Mouse (Mus musculus) midbrain, embryonic 14.5 days (tissue): ENCODE measurements at regions not wholly inside any gene's neighbourhood (a gene's known extent, or its start where the extent isn't known, plus 50 kb on each side); places are given as distances from the start of the nearest gene placed in this dataset.

Experiments used
- ATAC-seq: fragments of 200-750 bp; cut with Nextera tagmentation; 2 replicates; pipeline ENCODE4 v1.8.0; 2017; ENCODE audit warnings: moderate number of reproducible peaks, moderate library complexity; ENCODE audit not compliant: low FRiP score, low TSS enrichment
- DNase-seq: peaks from one replicate; pipeline ENCODE4 v3.0.0-alpha.2; 2015
- H3K27ac ChIP-seq: fragments of 300-500 bp; sonication (generic); replicated peaks from 2 replicates; pipeline ENCODE4 v1.5.1; 2014; ENCODE audit warnings: mild to moderate bottlenecking, low read depth, low read length, moderate library complexity
- H3K27me3 ChIP-seq: fragments of 300-500 bp; sonication (generic); 2 replicates; pipeline ENCODE4 v1.6.1; 2014; ENCODE audit warnings: low read length, control low read depth, mixed read lengths; ENCODE audit not compliant: control insufficient read depth, insufficient read depth
- H3K36me3 ChIP-seq: fragments of 300-500 bp; sonication (generic); 2 replicates; pipeline ENCODE4 v1.6.1; 2014; ENCODE audit warnings: low read length, control low read depth; ENCODE audit not compliant: control insufficient read depth, insufficient read depth
- H3K4me1 ChIP-seq: fragments of 300-500 bp; sonication (generic); 2 replicates; pipeline ENCODE4 v1.6.1; 2014; ENCODE audit warnings: mild to moderate bottlenecking, antibody characterized with exemption, low read length, control low read depth; ENCODE audit not compliant: control insufficient read depth, insufficient read depth
- H3K4me2 ChIP-seq: fragments of 300-500 bp; sonication (generic); 2 replicates; pipeline ENCODE4 v1.6.1; 2014; ENCODE audit warnings: mild to moderate bottlenecking, low read length, moderate library complexity
- H3K4me3 ChIP-seq: fragments of 300-500 bp; sonication (generic); replicated peaks from 2 replicates; pipeline ENCODE4 v1.5.1; 2014; ENCODE audit warnings: low read depth, low read length
- H3K9ac ChIP-seq: fragments of 300-500 bp; sonication (generic); replicated peaks from 2 replicates; pipeline ENCODE4 v1.6.1; 2014; ENCODE audit warnings: mild to moderate bottlenecking, low read length, moderate library complexity
- H3K9me3 ChIP-seq: fragments of 300-500 bp; sonication (generic); 2 replicates; pipeline ENCODE4 v1.6.1; 2016; ENCODE audit warnings: low read length, control low read depth, mixed read lengths; ENCODE audit not compliant: control insufficient read depth
- WGBS: fragments of 180-500 bp; shearing (Covaris S2); extraction: QIAGEN DNeasy Blood & Tissue Kit; methylation state at CpG from one replicate; pipeline ENCODE4 v1.1.7; 2014; 5-methylcytosine and 5-hydroxymethylcytosine counted together

GRCm38 (mm10) chr7:83253001-83253400 is 331.7 kb upstream of the Tmc3 start:
- 91% methylated on average over 9 of the region's 9 CpGs for WGBS

GRCm38 (mm10) chr7:83253432-83253831 is 331.3 kb upstream of the Tmc3 start:
- 94% methylated on average over 3 of the region's 3 CpGs for WGBS

More at GRCm38 (mm10) chr7:83253001-83253400, 331.7 kb upstream of the Tmc3 start:
- Histone ChIP-seq H3K4me1 (no peaks in the 10 kb centered on the region), H3K36me3 (no peaks in the 10 kb centered on the region), H3K27ac (no peak overlapping the region), H3K9ac (no peak overlapping the region), H3K4me3 (no peak overlapping the region), H3K9me3 (no peaks in the 10 kb centered on the region), H3K27me3 (no peaks in the 10 kb centered on the region), H3K4me2 (no peak overlapping the region)
- DNase-seq (no peak), ATAC-seq (no peak)

GRCm38 (mm10) chr7:83254411-83254810 is 330.3 kb upstream of the Tmc3 start:
- Histone ChIP-seq H3K4me2 (no peak overlapping the region), H3K9me3 (no peaks in the 10 kb centered on the region), H3K9ac (no peak overlapping the region), H3K4me3 (no peak overlapping the region), H3K4me1 (no peaks in the 10 kb centered on the region), H3K36me3 (no peaks in the 10 kb centered on the region), H3K27me3 (no peaks in the 10 kb centered on the region), H3K27ac (no peak overlapping the region)
- 91% methylated on average over 4 of the region's 4 CpGs for WGBS
- no peak for DNase-seq
- no peak for ATAC-seq

More at GRCm38 (mm10) chr7:83253432-83253831, 331.3 kb upstream of the Tmc3 start:
- Histone ChIP-seq H3K4me3 (no peak overlapping the region), H3K9ac (no peak overlapping the region), H3K36me3 (no peaks in the 10 kb centered on the region), H3K4me2 (no peak overlapping the region), H3K4me1 (no peaks in the 10 kb centered on the region), H3K9me3 (no peaks in the 10 kb centered on the region), H3K27me3 (no peaks in the 10 kb centered on the region), H3K27ac (no peak overlapping the region)
- DNase-seq (no peak), ATAC-seq (no peak)

- H3K27ac ChIP-seq: no peak overlapping the region
- H3K4me2 ChIP-seq: no peak overlapping the region
- H3K9me3 ChIP-seq: no peaks in the 10 kb centered on the region
- no peak for ATAC-seq
- WGBS: 86% methylated on average over 6 of the region's 6 CpGs
- H3K36me3 ChIP-seq: no peaks in the 10 kb centered on the region
- H3K4me1 ChIP-seq: no peaks in the 10 kb centered on the region
- DNase-seq: no peak
- H3K4me3 ChIP-seq: no peak overlapping the region
- H3K9ac ChIP-seq: no peak overlapping the region
- no peaks in the 10 kb centered on the region for H3K27me3 ChIP-seq
These were observed 328.4 kb upstream of the Tmc3 start for GRCm38 (mm10) chr7:83256236-83256784.

- H3K9ac ChIP-seq: no peak overlapping the region
- WGBS: 34% methylated on average over 2 of the region's 2 CpGs
- H3K27ac ChIP-seq: no peak overlapping the region
- no peak overlapping the region for H3K4me3 ChIP-seq
- no peaks in the 10 kb centered on the region for H3K36me3 ChIP-seq
- H3K27me3 ChIP-seq: no peaks in the 10 kb centered on the region
- H3K4me1 ChIP-seq: no peaks in the 10 kb centered on the region
- H3K4me2 ChIP-seq: no peak overlapping the region
- DNase-seq (no peak), ATAC-seq (no peak)
- H3K9me3 ChIP-seq: no peaks in the 10 kb centered on the region
These were observed 326.3 kb upstream of the Tmc3 start for GRCm38 (mm10) chr7:83258363-83258916.

- H3K4me3 ChIP-seq: no peak overlapping the region
- no peak overlapping the region for H3K4me2 ChIP-seq
- DNase-seq (no peak), ATAC-seq (no peak)
- H3K9ac ChIP-seq: no peak overlapping the region
- H3K27me3 ChIP-seq: no peaks in the 10 kb centered on the region
- no peaks in the 10 kb centered on the region for H3K36me3 ChIP-seq
- no peak overlapping the region for H3K27ac ChIP-seq
- H3K9me3 ChIP-seq: 0 out of 2 replicates have a peak, but pooled peaks cover 4% of the 10 kb centered on the region
- no peaks in the 10 kb centered on the region for H3K4me1 ChIP-seq
These were observed 323.2 kb upstream of the Tmc3 start for GRCm38 (mm10) chr7:83261489-83261888.

GRCm38 (mm10) chr7:83289915-83290773 is 294.6 kb upstream of the Tmc3 start:
- no peaks in the 10 kb centered on the region; the same call in 1 of the 2 replicates for H3K4me1 ChIP-seq
- ATAC-seq (no peak), DNase-seq (no peak)
- H3K36me3 ChIP-seq: no peaks in the 10 kb centered on the region
- 41% methylated on average over 5 of the region's 5 CpGs for WGBS
- no peak overlapping the region for H3K4me3 ChIP-seq
- H3K27ac ChIP-seq: no peak overlapping the region
- no peak overlapping the region for H3K9ac ChIP-seq
- no peaks in the 10 kb centered on the region for H3K9me3 ChIP-seq
- no peaks in the 10 kb centered on the region for H3K27me3 ChIP-seq
- no peak overlapping the region for H3K4me2 ChIP-seq

GRCm38 (mm10) chr7:83307112-83307511 is 277.6 kb upstream of the Tmc3 start:
- H3K4me2 ChIP-seq: no peak overlapping the region
- no peak overlapping the region for H3K27ac ChIP-seq
- no peaks in the 10 kb centered on the region for H3K9me3 ChIP-seq
- no peak for ATAC-seq
- no peaks in the 10 kb centered on the region for H3K27me3 ChIP-seq
- WGBS: 59% methylated on average over 1 of the region's 1 CpGs
- H3K4me3 ChIP-seq: no peak overlapping the region
- no peaks in the 10 kb centered on the region for H3K4me1 ChIP-seq
- H3K36me3 ChIP-seq: no peaks in the 10 kb centered on the region
- no peak overlapping the region for H3K9ac ChIP-seq
- no peak for DNase-seq

GRCm38 (mm10) chr7:83312172-83312571 is 272.6 kb upstream of the Tmc3 start:
- 86% methylated on average over 4 of the region's 4 CpGs for WGBS
- Histone ChIP-seq H3K36me3 (no peaks in the 10 kb centered on the region), H3K9ac (no peak overlapping the region), H3K27ac (no peak overlapping the region), H3K27me3 (no peaks in the 10 kb centered on the region), H3K4me3 (no peak overlapping the region), H3K4me1 (no peaks in the 10 kb centered on the region), H3K4me2 (no peak overlapping the region), H3K9me3 (no peaks in the 10 kb centered on the region)
- ATAC-seq: no peak
- DNase-seq: no peak
